Mouse (Mus musculus) embryonic facial prominence, embryonic 13.5 days (tissue): Measurements from ENCODE around the gene Cd300lf. TPM values are rescaled to one million over a fixed set of nuclear protein-coding genes. Genes with fewer than 3 reads are reported as not detected.

Source experiments
- ATAC-seq: fragments of 200-750 bp; cut with Nextera tagmentation; 2 replicates; pipeline ENCODE4 v1.8.0; 2017; ENCODE audit warnings: low read depth; ENCODE audit not compliant: insufficient number of reproducible peaks, insufficient read depth, low FRiP score, low TSS enrichment
- H3K27ac ChIP-seq: fragments of 300-500 bp; sonication (generic); 2 replicates; pipeline ENCODE4 v1.5.1; 2015; ENCODE audit warnings: moderate library complexity, mild to moderate bottlenecking, inconsistent platforms
- H3K27me3 ChIP-seq: fragments of 300-500 bp; sonication (generic); 2 replicates; pipeline ENCODE4 v1.6.1; 2015; ENCODE audit warnings: mild to moderate bottlenecking, inconsistent platforms
- H3K36me3 ChIP-seq: fragments of 300-500 bp; sonication (generic); 2 replicates; pipeline ENCODE4 v1.6.1; 2015; ENCODE audit warnings: mild to moderate bottlenecking, inconsistent platforms
- H3K4me1 ChIP-seq: fragments of 300-500 bp; sonication (generic); 2 replicates; pipeline ENCODE4 v1.6.1; 2015; ENCODE audit warnings: inconsistent platforms
- H3K4me2 ChIP-seq: fragments of 300-500 bp; sonication (generic); 2 replicates; pipeline ENCODE4 v1.6.1; 2015; ENCODE audit warnings: moderate library complexity, mild to moderate bottlenecking, inconsistent platforms
- H3K4me3 ChIP-seq: fragments of 300-500 bp; sonication (generic); 2 replicates; pipeline ENCODE4 v1.5.1; 2015; ENCODE audit warnings: mild to moderate bottlenecking, inconsistent platforms
- H3K9ac ChIP-seq: fragments of 300-500 bp; sonication (generic); 2 replicates; pipeline ENCODE4 v1.6.1; 2015; ENCODE audit warnings: mild to moderate bottlenecking, inconsistent platforms
- H3K9me3 ChIP-seq: fragments of 300-500 bp; sonication (generic); 2 replicates; pipeline ENCODE4 v1.6.1; 2016; ENCODE audit warnings: inconsistent platforms
- WGBS: fragments of 180-500 bp; shearing (Covaris S2); methylation state at CpG from one replicate; pipeline ENCODE4 v1.1.7; 2015; ENCODE audit warnings: mixed read lengths; 5-methylcytosine and 5-hydroxymethylcytosine counted together
- polyA plus RNA-seq: library from polyadenylated mRNA; unstranded; fragments of >200 nt; fragmentation: Nextera tagmentation; extraction: Ambion mirVana; gene quantifications from 2 replicates; pipeline ENCODE4 v1.2.1, GENCODE M21; 2015

Cd300lf gene
- polyA plus RNA-seq, 1 experiment from 2014 or later: 0.38 TPM

DNA sequence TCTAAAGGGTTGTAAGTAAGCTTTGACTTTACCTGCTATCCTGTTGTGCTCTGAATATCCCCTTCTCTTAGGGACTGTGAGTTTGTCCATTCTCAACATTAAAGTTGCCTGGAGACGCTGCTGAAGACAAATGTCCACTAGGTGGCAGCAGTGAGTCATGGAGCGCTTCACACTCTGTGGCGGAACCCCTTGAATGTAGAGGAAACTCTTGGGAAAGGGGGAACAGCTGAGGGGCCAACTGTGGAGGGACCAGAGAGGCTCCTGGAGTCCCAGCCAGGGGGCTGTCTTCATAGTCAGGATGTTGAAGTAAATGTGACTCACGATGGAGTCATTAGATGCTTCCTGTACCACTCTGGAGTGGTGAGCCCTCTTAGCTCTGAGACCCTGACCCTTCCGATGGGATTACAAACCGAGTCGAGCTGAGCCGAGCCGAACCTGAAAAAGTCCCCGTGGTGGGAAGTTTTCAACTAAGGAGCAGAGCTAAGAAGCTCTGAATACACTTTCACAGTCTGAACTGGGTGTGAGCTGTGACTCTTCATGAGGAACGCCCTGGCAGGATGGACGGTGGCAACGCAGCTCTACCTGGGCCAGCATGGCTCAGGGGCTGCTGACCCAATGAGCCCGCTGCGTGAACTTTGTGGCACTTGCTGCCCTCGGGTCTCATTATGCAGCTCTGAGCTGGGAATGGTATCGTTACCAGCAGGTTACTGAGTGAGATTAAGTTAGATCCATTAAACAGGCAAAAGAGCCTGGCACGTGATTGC, 50.2 kb downstream of the Cd300lf start:
- WGBS: 46% methylated on average over 18 of the region's 18 CpGs
- ATAC-seq: no peak
- H3K36me3 ChIP-seq: no peaks in the 10 kb centered on the region
- no peak overlapping the region for H3K4me3 ChIP-seq
- no peak overlapping the region for H3K9ac ChIP-seq
- H3K4me2 ChIP-seq: no peak overlapping the region
- H3K27ac ChIP-seq: no peak overlapping the region
- peaks cover 47% of the 10 kb centered on the region for H3K27me3 ChIP-seq
- H3K9me3 ChIP-seq: no peaks in the 10 kb centered on the region
- H3K4me1 ChIP-seq: no peaks in the 10 kb centered on the region

DNA sequence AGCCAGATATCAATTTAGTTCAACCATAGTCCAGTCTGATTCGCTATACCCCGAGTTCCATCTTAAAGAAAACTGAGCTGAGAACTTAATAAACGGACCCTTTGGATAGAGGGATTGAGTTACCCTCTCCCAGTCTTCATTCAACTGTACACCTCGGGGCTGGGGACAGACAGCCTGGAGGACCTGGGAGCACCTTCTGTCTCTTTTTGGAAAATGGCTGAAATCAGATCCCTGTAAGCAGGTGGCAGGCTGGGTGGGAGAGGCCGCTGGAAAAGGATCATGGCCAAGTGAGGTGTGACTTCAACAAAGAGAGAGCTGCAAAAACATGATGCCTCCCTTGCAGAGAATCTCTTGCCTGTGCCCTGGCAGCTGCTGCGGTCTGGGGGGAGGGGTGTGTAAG, 51.6 kb downstream of the Cd300lf start:
- Histone ChIP-seq H3K27ac (no peak overlapping the region), H3K4me3 (no peak overlapping the region), H3K4me1 (no peaks in the 10 kb centered on the region), H3K27me3 (peaks cover 42% of the 10 kb centered on the region), H3K9ac (no peak overlapping the region), H3K36me3 (no peaks in the 10 kb centered on the region), H3K4me2 (no peak overlapping the region), H3K9me3 (no peaks in the 10 kb centered on the region)
- WGBS: 64% methylated on average over 6 of the region's 6 CpGs
- no peak for ATAC-seq

GRCm38 (mm10) chr11:115081373-115081772, 52.4 kb downstream of the Cd300lf start:
- Histone ChIP-seq H3K27me3 (peaks cover 40% of the 10 kb centered on the region), H3K9me3 (no peaks in the 10 kb centered on the region), H3K4me1 (no peaks in the 10 kb centered on the region), H3K4me3 (no peak overlapping the region), H3K27ac (no peak overlapping the region), H3K36me3 (no peaks in the 10 kb centered on the region), H3K9ac (no peak overlapping the region), H3K4me2 (no peak overlapping the region)
- WGBS: 55% methylated on average over 3 of the region's 3 CpGs
- no peak for ATAC-seq

GRCm38 (mm10) chr11:115080886-115081285, 52.9 kb downstream of the Cd300lf start:
- Histone ChIP-seq H3K27me3 (peaks cover 35% of the 10 kb centered on the region), H3K9ac (no peak overlapping the region), H3K36me3 (no peaks in the 10 kb centered on the region), H3K4me3 (no peak overlapping the region), H3K27ac (no peak overlapping the region), H3K4me2 (no peak overlapping the region), H3K9me3 (no peaks in the 10 kb centered on the region), H3K4me1 (no peaks in the 10 kb centered on the region)
- 31% methylated on average over 13 of the region's 13 CpGs for WGBS
- ATAC-seq: no peak

- Histone ChIP-seq H3K27ac (no peak overlapping the region), H3K9me3 (no peaks in the 10 kb centered on the region), H3K9ac (no peak overlapping the region), H3K4me1 (no peaks in the 10 kb centered on the region), H3K27me3 (peaks cover 16% of the 10 kb centered on the region), H3K4me3 (no peak overlapping the region), H3K36me3 (no peaks in the 10 kb centered on the region), H3K4me2 (no peak overlapping the region)
- 79% methylated on average over 5 of the region's 5 CpGs for WGBS
- ATAC-seq: no peak
Measured at GRCm38 (mm10) chr11:115078680-115079079, 55.1 kb downstream of the Cd300lf start.

- Histone ChIP-seq H3K4me2 (no peak overlapping the region), H3K9me3 (no peaks in the 10 kb centered on the region), H3K27me3 (peaks cover 12% of the 10 kb centered on the region; the same call in 1 of the 2 replicates), H3K4me1 (no peaks in the 10 kb centered on the region), H3K27ac (no peak overlapping the region), H3K9ac (no peak overlapping the region), H3K36me3 (no peaks in the 10 kb centered on the region), H3K4me3 (no peak overlapping the region)
- WGBS: 89% methylated on average over 1 of the region's 1 CpGs
- no peak for ATAC-seq
Measured at GRCm38 (mm10) chr11:115077436-115077835, 56.4 kb downstream of the Cd300lf start.

- Histone ChIP-seq H3K9ac (no peak overlapping the region), H3K4me2 (no peak overlapping the region), H3K4me3 (no peak overlapping the region), H3K9me3 (no peaks in the 10 kb centered on the region), H3K36me3 (no peaks in the 10 kb centered on the region), H3K27ac (no peak overlapping the region), H3K27me3 (peaks cover 13% of the 10 kb centered on the region; the same call in 1 of the 2 replicates), H3K4me1 (peaks cover 12% of the 10 kb centered on the region)
- 77% methylated on average over 5 of the region's 5 CpGs for WGBS
- ATAC-seq: no peak
Measured at GRCm38 (mm10) chr11:115075859-115076258, 57.9 kb downstream of the Cd300lf start.

DNA sequence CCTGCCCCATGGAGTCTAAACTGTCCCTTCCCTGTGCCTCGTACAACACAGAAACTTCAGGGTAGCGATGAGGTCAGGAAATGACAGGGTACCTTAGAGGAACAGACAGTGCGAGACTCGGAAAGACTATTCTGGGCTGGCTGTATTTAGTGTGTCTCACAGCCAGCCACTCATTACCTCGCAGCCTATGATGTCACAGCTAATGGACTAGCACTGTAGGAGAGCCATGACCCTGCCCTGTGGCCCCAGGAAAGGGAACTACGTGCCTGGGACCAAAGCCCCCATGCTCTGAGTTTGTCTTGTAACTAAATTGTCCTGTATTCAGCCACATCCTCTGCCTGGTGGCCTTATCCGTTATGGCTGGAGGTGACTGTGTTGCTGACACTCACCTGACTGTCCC, 58.4 kb downstream of the Cd300lf start:
- Histone ChIP-seq H3K36me3 (no peaks in the 10 kb centered on the region), H3K27me3 (peaks cover 18% of the 10 kb centered on the region; the same call in 1 of the 2 replicates), H3K4me1 (peaks cover 12% of the 10 kb centered on the region), H3K4me2 (no peak overlapping the region), H3K9me3 (no peaks in the 10 kb centered on the region), H3K4me3 (no peak overlapping the region), H3K9ac (no peak overlapping the region), H3K27ac (no peak overlapping the region)
- WGBS: 73% methylated on average over 7 of the region's 7 CpGs
- no peak for ATAC-seq

- no peak overlapping the region for H3K27ac ChIP-seq
- WGBS: 62% methylated on average over 5 of the region's 5 CpGs
Measured at GRCm38 (mm10) chr11:115073002-115073401, 60.8 kb downstream of the Cd300lf start.

GRCm38 (mm10) chr11:115071631-115072294, 62.0 kb downstream of the Cd300lf start:
- 17% methylated on average over 14 of the region's 14 CpGs for WGBS
- Histone ChIP-seq H3K36me3 (no peaks in the 10 kb centered on the region), H3K27me3 (peaks cover 18% of the 10 kb centered on the region; the same call in 1 of the 2 replicates), H3K9me3 (no peaks in the 10 kb centered on the region), H3K27ac (no peak overlapping the region), H3K4me2 (peak overlapping the region; percentile 40), H3K9ac (0 out of 2 replicates have a peak overlapping the region, but pooled peaks have one; percentile 27), H3K4me3 (no peak overlapping the region), H3K4me1 (peaks cover 12% of the 10 kb centered on the region)
- no peak for ATAC-seq

More at GRCm38 (mm10) chr11:115073002-115073401, 60.8 kb downstream of the Cd300lf start:
- Histone ChIP-seq H3K4me2 (no peak overlapping the region), H3K4me3 (no peak overlapping the region), H3K36me3 (no peaks in the 10 kb centered on the region), H3K9ac (no peak overlapping the region), H3K27me3 (peaks cover 18% of the 10 kb centered on the region; the same call in 1 of the 2 replicates), H3K9me3 (no peaks in the 10 kb centered on the region), H3K4me1 (peaks cover 12% of the 10 kb centered on the region)
- no peak for ATAC-seq

GRCm38 (mm10) chr11:115071015-115071551, 62.7 kb downstream of the Cd300lf start:
- peaks cover 18% of the 10 kb centered on the region; the same call in 1 of the 2 replicates for H3K27me3 ChIP-seq
- H3K9ac ChIP-seq: 0 out of 2 replicates have a peak overlapping the region, but pooled peaks have one; percentile 27
- no peaks in the 10 kb centered on the region for H3K36me3 ChIP-seq
- H3K4me1 ChIP-seq: peaks cover 12% of the 10 kb centered on the region
- H3K4me2 ChIP-seq: peak overlapping the region; percentile 40
- ATAC-seq: no peak
- no peaks in the 10 kb centered on the region for H3K9me3 ChIP-seq
- no peak overlapping the region for H3K27ac ChIP-seq
- WGBS: 7% methylated on average over 9 of the region's 9 CpGs
- H3K4me3 ChIP-seq: no peak overlapping the region
